Mouse (Mus musculus): Measurements from ENCODE around the gene Tmem266. TPM values are rescaled to one million over a fixed set of nuclear protein-coding genes. Genes with fewer than 3 reads are reported as not detected.

The Tmem266 gene
- 47.5 and 56.1 TPM in 2 replicates for polyA plus RNA-seq (2012; rRNA removed)

DNA sequence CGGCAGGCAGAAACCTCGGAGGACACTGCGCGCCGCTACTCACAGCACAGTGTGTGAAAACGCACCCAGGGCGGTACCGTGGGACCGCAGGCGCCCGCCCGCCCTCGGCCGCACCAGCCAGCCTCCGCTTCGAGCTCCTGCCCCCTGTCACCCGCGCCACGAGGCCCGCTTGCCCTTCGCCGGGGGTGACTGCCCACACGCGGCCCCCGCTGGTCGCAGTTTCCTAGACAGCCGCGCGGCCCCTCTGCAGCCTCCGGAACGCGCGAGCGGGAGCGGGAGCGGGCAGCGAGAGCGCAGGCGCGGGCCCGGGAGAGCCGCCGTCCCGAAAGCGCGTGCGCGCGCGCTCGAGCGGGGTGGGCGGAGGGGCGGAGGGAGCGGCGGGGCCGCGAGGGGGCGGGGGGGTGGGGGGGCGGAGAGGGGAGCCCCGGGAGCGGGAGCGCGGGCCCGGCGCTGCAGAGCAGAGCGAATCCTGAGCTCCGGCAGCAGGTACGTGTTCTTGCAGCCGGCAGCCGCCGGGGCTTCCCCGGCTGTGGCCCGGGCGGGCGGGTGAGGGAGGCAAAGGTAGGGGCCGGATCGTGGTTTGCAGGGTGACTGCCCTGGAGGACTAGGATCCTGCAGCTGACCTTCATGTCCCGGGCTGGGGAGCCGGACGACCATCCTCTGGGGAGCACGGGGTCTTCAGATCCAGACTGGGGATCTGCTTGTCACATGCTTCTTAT, at the start of gene Tmem266, which contains the start of gene Nrg4:
TSS of gene Tmem266 (plus strand) at position 399 of the 719 bp plus-strand sequence.
TSS of gene Nrg4 (minus strand) at position 330 of the 719 bp plus-strand sequence.
- Histone ChIP-seq H3K4me3 (replicated peaks; ENCODE audit: insufficient read depth, low read depth, low read length) (peak within 1 kb of the TSS; percentile 91), H3K27me3 (ENCODE audit: control insufficient read depth, insufficient read depth, low read length) (no peaks in the 10 kb centered on the region), H3K4me1 (ENCODE audit: control insufficient read depth, insufficient read depth, low read length) (peaks cover 10% of the 10 kb centered on the region), H3K27ac (ENCODE audit: insufficient read depth, low read length) (peak within 1 kb of the TSS; percentile 93)
- DNase-seq, result peak; percentile 91 to 93
- under 1% methylated on average over 52 of the region's 82 CpGs for WGBS
- TF ChIP-seq POLR2A (IDR thresholded peaks at IDR 0.05; ENCODE audit: borderline replicate concordance, insufficient read depth, low read length) (no peak), CTCF (IDR thresholded peaks at IDR 0.05; ENCODE audit: borderline replicate concordance, insufficient read depth, low read depth, low read length) (no peak)

DNA sequence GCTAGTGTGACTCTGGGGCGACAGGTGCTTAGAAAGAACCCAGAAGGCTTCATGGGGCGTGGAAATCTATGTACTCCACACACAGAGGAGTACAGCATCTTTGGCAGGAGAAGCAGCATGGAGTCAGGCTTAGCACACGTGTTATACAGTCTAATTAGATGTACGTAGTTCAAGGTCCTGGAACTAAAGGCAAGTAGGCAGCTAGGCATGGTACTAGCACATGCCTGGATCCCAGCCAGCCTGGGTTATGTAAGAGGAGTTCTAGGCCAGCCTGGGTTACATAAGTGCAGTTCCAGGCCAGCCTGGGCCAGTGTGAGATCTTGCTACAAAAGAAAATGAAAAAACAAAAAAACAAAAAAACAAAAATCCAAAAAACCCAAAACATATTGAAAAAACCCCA, 49.2 kb upstream of the Tmem266 start:
- no peak for TF ChIP-seq CTCF (IDR thresholded peaks at IDR 0.05; ENCODE audit: borderline replicate concordance, insufficient read depth, low read depth, low read length)
- no peak for TF ChIP-seq POLR2A (IDR thresholded peaks at IDR 0.05; ENCODE audit: borderline replicate concordance, insufficient read depth, low read length)

DNA sequence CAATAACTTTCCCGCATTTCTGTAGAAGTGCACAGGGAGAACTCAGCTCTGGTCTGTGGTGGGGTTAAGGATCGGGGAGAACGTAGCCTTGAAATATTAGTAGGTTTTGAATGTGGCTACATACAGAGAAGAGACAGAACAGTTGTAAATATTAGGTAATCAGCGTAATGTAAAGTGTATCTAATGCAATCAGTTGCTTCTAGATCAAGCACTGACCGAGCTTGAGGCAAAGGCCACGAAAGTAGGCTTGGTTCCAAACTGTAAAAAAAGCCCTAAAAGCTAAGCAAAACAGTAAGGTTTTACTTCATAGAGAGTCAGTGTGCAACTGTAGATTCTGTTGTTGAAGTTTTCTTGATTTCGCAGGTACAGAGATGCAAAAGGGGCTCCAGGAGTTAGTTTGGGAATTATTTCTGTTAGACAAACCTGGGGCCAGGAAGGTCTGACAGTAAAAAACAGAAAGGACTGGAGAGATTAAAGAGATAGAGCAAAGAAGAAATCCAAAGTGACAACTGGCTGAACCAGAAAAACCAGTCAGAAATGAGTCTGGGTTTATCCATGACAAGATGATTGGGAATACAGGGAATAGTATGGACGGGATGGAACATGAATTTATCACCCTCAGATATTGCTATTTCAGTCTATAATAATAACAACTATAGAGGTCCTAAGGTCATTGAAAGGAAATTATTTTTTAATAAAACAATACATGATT, 47.4 kb upstream of the Tmem266 start:
- Histone ChIP-seq H3K4me1 (ENCODE audit: control insufficient read depth, insufficient read depth, low read length) (peaks cover 4% of the 10 kb centered on the region), H3K4me3 (replicated peaks; ENCODE audit: insufficient read depth, low read depth, low read length) (no peak overlapping the region), H3K27me3 (ENCODE audit: control insufficient read depth, insufficient read depth, low read length) (no peaks in the 10 kb centered on the region), H3K27ac (ENCODE audit: insufficient read depth, low read length) (no peak overlapping the region)
- DNase-seq, result no peak
- TF ChIP-seq POLR2A (IDR thresholded peaks at IDR 0.05; ENCODE audit: borderline replicate concordance, insufficient read depth, low read length), result no peak
- TF ChIP-seq CTCF (IDR thresholded peaks at IDR 0.05; ENCODE audit: borderline replicate concordance, insufficient read depth, low read depth, low read length), result no peak
- 92% methylated on average over 8 of the region's 8 CpGs for WGBS

More for the DNA sequence above, 49.2 kb upstream of the Tmem266 start:
- Histone ChIP-seq H3K27me3 (ENCODE audit: control insufficient read depth, insufficient read depth, low read length) (no peaks in the 10 kb centered on the region), H3K4me3 (replicated peaks; ENCODE audit: insufficient read depth, low read depth, low read length) (no peak overlapping the region), H3K27ac (ENCODE audit: insufficient read depth, low read length) (peak overlapping the region; percentile 84), H3K4me1 (ENCODE audit: control insufficient read depth, insufficient read depth, low read length) (peaks cover 9% of the 10 kb centered on the region)
- WGBS, result 35% methylated on average over 4 of the region's 4 CpGs
- DNase-seq, result peak; percentile 89

DNA sequence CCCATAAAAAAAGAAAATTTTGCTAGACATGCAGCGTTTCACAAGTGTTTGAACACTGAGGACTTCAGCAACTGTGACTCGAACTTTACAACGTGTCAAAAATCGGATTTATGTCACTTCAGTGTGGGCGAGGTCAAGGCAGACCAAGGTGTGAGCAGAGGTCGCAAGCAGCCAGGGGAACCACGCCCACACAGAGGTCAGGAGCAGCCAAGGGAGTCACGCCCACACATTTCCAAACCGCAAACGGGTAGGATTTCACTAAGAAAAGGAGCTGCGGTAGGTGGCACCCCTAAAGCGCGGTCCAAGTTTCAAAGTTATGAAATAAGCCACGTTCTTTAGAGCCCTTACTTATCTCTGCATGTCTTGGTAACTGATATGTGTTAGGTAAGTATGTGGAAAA, 43.2 kb upstream of the Tmem266 start:
- no peak for DNase-seq
- WGBS, result 32% methylated on average over 14 of the region's 14 CpGs
- TF ChIP-seq CTCF (IDR thresholded peaks at IDR 0.05; ENCODE audit: borderline replicate concordance, insufficient read depth, low read depth, low read length) (no peak), POLR2A (IDR thresholded peaks at IDR 0.05; ENCODE audit: borderline replicate concordance, insufficient read depth, low read length) (no peak)
- Histone ChIP-seq H3K27ac (ENCODE audit: insufficient read depth, low read length) (no peak overlapping the region), H3K4me1 (ENCODE audit: control insufficient read depth, insufficient read depth, low read length) (no peaks in the 10 kb centered on the region), H3K27me3 (ENCODE audit: control insufficient read depth, insufficient read depth, low read length) (no peaks in the 10 kb centered on the region), H3K4me3 (replicated peaks; ENCODE audit: insufficient read depth, low read depth, low read length) (no peak overlapping the region)

DNA sequence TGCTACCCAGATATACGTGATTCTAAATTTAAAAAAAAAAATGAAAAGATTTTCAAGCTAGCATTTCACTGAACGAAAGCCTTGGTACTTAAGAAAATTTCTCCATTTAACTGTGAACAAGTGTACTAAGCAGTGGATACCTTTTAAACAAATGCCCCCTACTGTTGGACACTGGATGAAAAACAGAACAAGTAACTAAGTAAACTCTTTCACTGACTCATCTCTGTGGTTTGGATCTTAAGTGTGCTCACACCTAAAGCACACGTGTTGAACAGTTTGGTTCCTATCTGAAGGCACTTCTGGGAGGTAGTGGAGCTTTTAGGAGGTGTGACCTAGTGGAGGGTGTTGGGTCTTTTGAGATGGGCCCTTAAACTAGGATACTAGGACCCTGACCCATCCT, 41.5 kb upstream of the Tmem266 start:
- H3K4me1 ChIP-seq (ENCODE audit: control insufficient read depth, insufficient read depth, low read length), result no peaks in the 10 kb centered on the region
- H3K4me3 ChIP-seq (replicated peaks; ENCODE audit: insufficient read depth, low read depth, low read length), result no peak overlapping the region
- no peak for TF ChIP-seq POLR2A (IDR thresholded peaks at IDR 0.05; ENCODE audit: borderline replicate concordance, insufficient read depth, low read length)
- no peak for TF ChIP-seq CTCF (IDR thresholded peaks at IDR 0.05; ENCODE audit: borderline replicate concordance, insufficient read depth, low read depth, low read length)
- no peak overlapping the region for H3K27ac ChIP-seq (ENCODE audit: insufficient read depth, low read length)
- no peak for DNase-seq
- WGBS, result 89% methylated on average over 3 of the region's 3 CpGs
- H3K27me3 ChIP-seq (ENCODE audit: control insufficient read depth, insufficient read depth, low read length), result no peaks in the 10 kb centered on the region

DNA sequence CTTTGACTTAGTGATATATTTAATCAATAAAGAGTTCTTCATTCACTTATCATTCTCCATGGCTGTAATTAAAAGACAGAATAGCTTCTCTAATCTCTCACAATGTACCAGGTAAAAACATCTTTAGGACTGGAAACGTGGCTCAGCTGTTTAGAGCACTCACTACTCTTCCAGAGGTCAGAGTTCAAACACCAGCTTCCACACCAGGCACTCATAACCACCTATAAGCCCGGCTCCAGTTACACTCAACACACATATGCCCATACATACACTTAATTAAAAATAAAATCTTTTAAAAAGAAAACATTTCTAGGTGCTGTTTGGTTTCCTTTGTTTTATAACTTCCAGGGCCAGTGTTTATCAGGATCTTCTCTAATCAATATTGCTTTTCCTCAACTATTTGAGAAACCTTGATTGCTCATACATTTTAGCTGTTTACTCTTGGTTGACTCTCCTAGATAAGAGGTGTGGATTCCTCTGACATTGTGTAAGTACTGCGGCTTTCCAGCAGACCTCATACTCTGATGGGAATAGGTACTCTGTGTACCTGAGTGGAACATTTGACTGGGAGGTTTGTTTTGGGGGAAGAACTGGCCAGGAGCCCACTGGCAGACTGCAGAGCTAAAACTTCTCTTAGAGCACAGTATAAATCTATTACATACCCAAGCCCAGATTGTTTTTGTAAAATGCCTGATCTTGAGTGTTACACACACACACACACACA, 37.1 kb upstream of the Tmem266 start:
- no peak for TF ChIP-seq POLR2A (IDR thresholded peaks at IDR 0.05; ENCODE audit: borderline replicate concordance, insufficient read depth, low read length)
- no peak for DNase-seq
- Histone ChIP-seq H3K4me3 (replicated peaks; ENCODE audit: insufficient read depth, low read depth, low read length) (no peak overlapping the region), H3K27ac (ENCODE audit: insufficient read depth, low read length) (no peak overlapping the region), H3K4me1 (ENCODE audit: control insufficient read depth, insufficient read depth, low read length) (no peaks in the 10 kb centered on the region), H3K27me3 (ENCODE audit: control insufficient read depth, insufficient read depth, low read length) (no peaks in the 10 kb centered on the region)
- 72% methylated on average over 3 of the region's 3 CpGs for WGBS

DNA sequence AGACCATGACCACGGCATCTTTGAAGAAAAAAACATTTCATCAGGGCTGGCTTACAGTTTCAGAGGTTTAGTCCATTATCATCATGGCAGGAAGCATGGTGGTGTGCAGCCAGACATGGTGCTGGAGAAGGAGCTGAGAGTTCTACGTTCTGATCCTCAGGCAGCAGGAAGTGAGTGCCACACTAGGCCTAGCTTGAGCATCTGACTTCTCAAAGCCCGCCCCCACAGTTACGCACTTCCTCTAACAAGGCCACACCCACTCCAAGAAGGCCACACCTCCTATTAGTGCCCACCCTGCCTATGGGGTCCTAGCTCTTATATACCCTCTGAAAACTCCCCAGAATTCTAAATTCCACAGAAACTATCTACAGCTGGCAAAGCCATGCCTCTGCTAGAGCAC, 34.7 kb upstream of the Tmem266 start:
- Histone ChIP-seq H3K4me1 (ENCODE audit: control insufficient read depth, insufficient read depth, low read length) (no peaks in the 10 kb centered on the region), H3K4me3 (replicated peaks; ENCODE audit: insufficient read depth, low read depth, low read length) (no peak overlapping the region), H3K27ac (ENCODE audit: insufficient read depth, low read length) (no peak overlapping the region), H3K27me3 (ENCODE audit: control insufficient read depth, insufficient read depth, low read length) (no peaks in the 10 kb centered on the region)
- TF ChIP-seq CTCF (IDR thresholded peaks at IDR 0.05; ENCODE audit: borderline replicate concordance, insufficient read depth, low read depth, low read length), result no peak
- no peak for TF ChIP-seq POLR2A (IDR thresholded peaks at IDR 0.05; ENCODE audit: borderline replicate concordance, insufficient read depth, low read length)
- 96% methylated on average over 4 of the region's 4 CpGs for WGBS
- DNase-seq, result no peak

Measured in cerebellum, adult 2 months (tissue).